Mouse (Mus musculus): ENCODE measurements around the gene Col4a2. TPM values are rescaled to one million over a fixed set of nuclear protein-coding genes. Genes with fewer than 3 reads are reported as not detected.

Gene Col4a2
- polyA plus RNA-seq, 1 experiment from 2014 or later, result 117 TPM

DNA sequence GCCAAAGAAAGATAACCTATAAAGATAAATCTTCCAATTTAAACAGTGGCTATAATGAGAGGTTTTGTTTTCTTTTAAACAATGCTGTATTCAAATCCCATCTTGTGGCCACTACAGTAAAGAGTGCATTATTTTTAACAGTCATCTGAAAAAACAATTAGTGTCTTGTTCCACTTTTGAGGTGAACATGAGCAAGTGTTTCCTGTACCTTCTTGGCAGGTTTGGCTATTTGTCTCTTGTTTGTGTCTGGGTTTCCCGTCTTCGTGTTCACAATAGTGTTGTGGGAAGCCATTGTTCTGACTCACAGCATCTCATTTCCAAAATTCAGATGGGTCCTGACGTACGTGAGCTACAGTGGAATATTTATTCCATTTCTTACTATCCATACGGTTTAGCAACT is 55.1 kb downstream of the Col4a2 start:
- H3K9me3 ChIP-seq (ENCODE audit: control insufficient read depth, low read length), result no peaks in the 10 kb centered on the region
- no peak overlapping the region for H3K27ac ChIP-seq (ENCODE audit: low read length)
- peaks cover 50% of the 10 kb centered on the region for H3K4me1 ChIP-seq (replicated peaks; ENCODE audit: control insufficient read depth, insufficient read depth, low read length)
- WGBS, result 76% methylated on average over 5 of the region's 5 CpGs
- no peak for ATAC-seq (ENCODE audit: low read depth)
- no peak overlapping the region for H3K4me2 ChIP-seq (ENCODE audit: low read depth, low read length)
- no peaks in the 10 kb centered on the region for H3K27me3 ChIP-seq (ENCODE audit: control insufficient read depth, insufficient read depth, low read depth, low read length)
- no peak overlapping the region for H3K4me3 ChIP-seq (ENCODE audit: low read length)
- no peak overlapping the region for H3K9ac ChIP-seq (ENCODE audit: low read length)
- no peaks in the 10 kb centered on the region for H3K36me3 ChIP-seq (ENCODE audit: control insufficient read depth, insufficient read depth, low read length)

DNA sequence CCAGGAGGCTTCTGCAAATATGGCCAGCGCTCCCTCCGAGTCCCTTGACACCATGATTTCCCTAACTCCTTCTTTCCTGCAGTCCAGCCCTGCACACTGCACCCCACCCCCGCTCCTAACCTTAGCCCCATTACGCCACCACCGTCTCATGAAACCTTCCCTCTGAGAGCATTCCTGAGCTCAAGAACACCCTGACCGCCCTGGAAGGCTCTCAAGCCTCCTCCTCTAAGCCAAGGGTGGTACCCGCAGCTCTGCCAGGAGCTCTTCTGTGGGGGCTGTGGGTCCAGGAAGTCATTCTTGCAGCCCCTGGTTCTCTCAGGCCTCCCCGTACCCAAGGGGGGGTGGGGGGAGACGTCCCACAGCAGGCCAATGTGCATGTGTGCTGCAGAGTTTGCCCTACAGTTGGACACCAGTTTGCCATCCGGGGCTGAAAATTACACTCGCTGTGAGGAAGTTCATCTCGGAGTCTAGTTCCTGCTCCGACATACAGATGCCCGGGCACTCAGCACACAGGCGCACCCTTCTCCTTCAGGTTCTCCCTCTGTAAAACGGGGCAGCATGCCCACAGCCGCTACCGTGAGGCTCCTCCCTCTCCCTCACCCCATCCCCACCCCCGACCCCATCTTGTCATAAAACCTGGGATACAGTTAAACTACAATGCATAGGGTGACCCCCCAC is 57.1 kb downstream of the Col4a2 start:
- Histone ChIP-seq H3K9ac (ENCODE audit: low read length) (0 out of 2 replicates have a peak overlapping the region, but pooled peaks have one; percentile 35), H3K9me3 (ENCODE audit: control insufficient read depth, low read length) (no peaks in the 10 kb centered on the region), H3K4me1 (replicated peaks; ENCODE audit: control insufficient read depth, insufficient read depth, low read length) (peaks cover 38% of the 10 kb centered on the region), H3K27ac (ENCODE audit: low read length) (peak overlapping the region; percentile 91), H3K4me3 (ENCODE audit: low read length) (no peak overlapping the region), H3K4me2 (ENCODE audit: low read depth, low read length) (peak overlapping the region; percentile 26), H3K36me3 (ENCODE audit: control insufficient read depth, insufficient read depth, low read length) (0 out of 2 replicates have a peak, but pooled peaks cover 2% of the 10 kb centered on the region), H3K27me3 (ENCODE audit: control insufficient read depth, insufficient read depth, low read depth, low read length) (no peaks in the 10 kb centered on the region)
- peak; percentile 94 for ATAC-seq (ENCODE audit: low read depth)
- WGBS, result 54% methylated on average over 19 of the region's 19 CpGs

DNA sequence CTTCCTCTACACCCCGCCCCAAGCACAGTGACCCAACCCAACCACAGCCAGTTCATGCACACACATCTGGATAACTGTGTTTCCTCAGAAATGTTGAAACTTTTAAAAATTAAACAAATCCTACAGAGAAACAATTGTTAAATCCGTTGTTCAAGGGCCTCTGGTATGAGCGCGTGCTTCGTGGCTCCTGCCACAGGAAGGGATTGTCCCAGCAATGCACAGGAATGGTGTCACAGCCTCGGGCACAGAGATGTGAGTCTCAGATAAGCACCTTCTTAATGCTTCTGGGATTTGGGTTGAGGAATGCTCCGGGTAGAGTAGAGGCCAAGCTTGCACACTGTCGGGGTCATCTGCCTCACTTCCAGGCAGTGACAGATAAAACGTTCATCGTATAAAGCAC is 58.7 kb downstream of the Col4a2 start:
- 41% methylated on average over 10 of the region's 10 CpGs for WGBS
- Histone ChIP-seq H3K9ac (ENCODE audit: low read length) (no peak overlapping the region), H3K27me3 (ENCODE audit: control insufficient read depth, insufficient read depth, low read depth, low read length) (no peaks in the 10 kb centered on the region), H3K4me1 (replicated peaks; ENCODE audit: control insufficient read depth, insufficient read depth, low read length) (peaks cover 45% of the 10 kb centered on the region), H3K4me3 (ENCODE audit: low read length) (no peak overlapping the region), H3K27ac (ENCODE audit: low read length) (peak overlapping the region; percentile 91), H3K9me3 (ENCODE audit: control insufficient read depth, low read length) (no peaks in the 10 kb centered on the region), H3K4me2 (ENCODE audit: low read depth, low read length) (no peak overlapping the region), H3K36me3 (ENCODE audit: control insufficient read depth, insufficient read depth, low read length) (peaks cover 5% of the 10 kb centered on the region; the same call in 1 of the 2 replicates)
- peak; percentile 26; the same call in 1 of the 2 replicates for ATAC-seq (ENCODE audit: low read depth)

DNA sequence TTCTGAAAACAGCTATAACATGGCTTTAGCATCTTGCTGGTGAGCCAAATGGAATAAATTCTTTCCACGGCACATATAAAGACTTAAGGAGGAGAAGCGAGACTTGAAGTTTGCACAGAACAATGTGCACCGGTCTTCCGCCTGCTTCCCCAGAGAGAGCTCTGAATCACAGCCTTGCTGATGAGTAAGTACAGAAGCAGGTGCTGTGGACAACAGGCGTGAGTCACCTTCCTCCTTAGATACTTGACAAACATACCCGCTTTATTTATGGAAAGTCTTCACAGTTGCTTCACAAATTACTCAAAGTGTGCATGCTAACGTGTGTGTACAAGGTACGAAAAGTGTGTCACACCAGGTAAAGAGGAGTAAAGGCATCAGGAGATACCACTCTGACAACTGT is 59.5 kb downstream of the Col4a2 start:
- Histone ChIP-seq H3K4me2 (ENCODE audit: low read depth, low read length) (no peak overlapping the region), H3K9ac (ENCODE audit: low read length) (no peak overlapping the region), H3K9me3 (ENCODE audit: control insufficient read depth, low read length) (no peaks in the 10 kb centered on the region), H3K27me3 (ENCODE audit: control insufficient read depth, insufficient read depth, low read depth, low read length) (no peaks in the 10 kb centered on the region), H3K27ac (ENCODE audit: low read length) (peak overlapping the region; percentile 18; the same call in 1 of the 2 replicates), H3K4me1 (replicated peaks; ENCODE audit: control insufficient read depth, insufficient read depth, low read length) (peaks cover 41% of the 10 kb centered on the region), H3K4me3 (ENCODE audit: low read length) (no peak overlapping the region), H3K36me3 (ENCODE audit: control insufficient read depth, insufficient read depth, low read length) (peaks cover 5% of the 10 kb centered on the region; the same call in 1 of the 2 replicates)
- 85% methylated on average over 8 of the region's 8 CpGs for WGBS
- no peak for ATAC-seq (ENCODE audit: low read depth)

DNA sequence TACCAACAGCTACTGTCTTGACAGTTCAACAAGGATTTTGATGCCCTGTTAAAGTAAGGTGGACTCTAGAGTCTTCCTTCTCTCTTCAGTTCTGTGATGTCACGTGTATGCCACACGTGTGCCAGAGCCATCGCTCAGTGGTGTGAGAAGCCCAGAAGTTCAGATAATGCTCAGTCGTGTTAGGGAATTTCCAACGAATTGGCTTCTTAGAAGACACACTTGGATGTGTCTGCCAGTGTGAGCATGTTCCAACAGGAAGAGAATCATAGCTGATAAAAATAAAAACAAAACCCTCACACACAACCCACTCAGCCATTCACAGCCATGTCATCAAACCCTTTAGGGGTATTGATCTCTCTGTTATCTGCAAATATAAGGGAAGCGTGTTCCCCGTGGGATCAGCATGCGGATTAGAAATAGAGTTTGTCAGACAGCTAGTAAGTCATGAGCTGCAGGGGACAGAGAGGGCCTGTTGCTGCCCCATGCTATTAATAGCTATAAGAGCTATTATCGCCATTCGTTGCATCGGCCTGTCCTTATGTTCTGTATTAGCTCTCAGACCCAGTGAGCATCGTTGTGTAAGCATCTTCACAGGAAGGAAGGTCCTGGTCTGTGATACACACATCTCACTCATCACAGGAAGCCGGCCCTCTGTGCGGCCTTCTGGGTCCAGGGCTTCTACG is 61.2 kb downstream of the Col4a2 start:
- Histone ChIP-seq H3K9me3 (ENCODE audit: control insufficient read depth, low read length) (no peaks in the 10 kb centered on the region), H3K27ac (ENCODE audit: low read length) (0 out of 2 replicates have a peak overlapping the region, but pooled peaks have one; percentile 4), H3K4me1 (replicated peaks; ENCODE audit: control insufficient read depth, insufficient read depth, low read length) (peaks cover 41% of the 10 kb centered on the region), H3K27me3 (ENCODE audit: control insufficient read depth, insufficient read depth, low read depth, low read length) (no peaks in the 10 kb centered on the region), H3K4me3 (ENCODE audit: low read length) (no peak overlapping the region), H3K4me2 (ENCODE audit: low read depth, low read length) (no peak overlapping the region), H3K36me3 (ENCODE audit: control insufficient read depth, insufficient read depth, low read length) (peaks cover 5% of the 10 kb centered on the region; the same call in 1 of the 2 replicates), H3K9ac (ENCODE audit: low read length) (no peak overlapping the region)
- 78% methylated on average over 15 of the region's 15 CpGs for WGBS
- ATAC-seq (ENCODE audit: low read depth), result no peak

DNA sequence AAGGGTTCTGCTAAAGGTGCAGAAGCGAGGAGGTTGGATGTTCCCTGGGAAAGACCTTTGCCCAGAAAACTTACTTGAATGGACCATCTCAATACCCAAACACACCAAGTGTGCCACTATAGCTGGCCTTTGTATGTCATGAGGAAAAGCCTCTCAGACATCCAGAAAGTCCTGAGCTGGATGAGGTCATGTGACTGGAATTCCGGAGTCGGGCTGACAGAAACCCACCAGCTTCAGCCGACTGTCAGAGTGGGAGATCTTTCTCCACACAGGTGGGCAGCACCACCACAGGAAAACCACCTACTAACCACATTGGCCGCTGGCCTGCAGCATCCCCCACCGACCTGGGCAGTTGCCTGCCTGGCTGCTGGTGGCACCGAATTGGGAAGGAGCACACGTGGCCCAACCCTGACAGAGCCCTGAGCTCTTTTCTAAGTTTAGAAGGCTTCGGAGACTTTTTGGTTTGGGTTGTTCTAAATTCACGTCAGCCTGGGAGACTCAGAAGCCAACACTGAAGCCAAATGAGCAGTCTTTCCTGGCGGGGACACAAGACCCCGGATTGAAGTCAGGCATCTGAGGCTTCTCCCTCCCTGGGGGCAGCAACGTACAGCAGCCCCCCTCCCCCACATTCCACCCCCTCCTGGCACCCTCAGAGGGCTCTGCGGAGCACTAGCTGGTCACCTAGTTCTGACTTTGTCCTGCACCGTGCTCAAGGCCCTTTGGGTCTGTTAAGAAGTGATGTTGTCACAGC is 61.9 kb downstream of the Col4a2 start:
- Histone ChIP-seq H3K4me3 (ENCODE audit: low read length) (no peak overlapping the region), H3K9ac (ENCODE audit: low read length) (no peak overlapping the region)
- no peak for ATAC-seq (ENCODE audit: low read depth)

DNA sequence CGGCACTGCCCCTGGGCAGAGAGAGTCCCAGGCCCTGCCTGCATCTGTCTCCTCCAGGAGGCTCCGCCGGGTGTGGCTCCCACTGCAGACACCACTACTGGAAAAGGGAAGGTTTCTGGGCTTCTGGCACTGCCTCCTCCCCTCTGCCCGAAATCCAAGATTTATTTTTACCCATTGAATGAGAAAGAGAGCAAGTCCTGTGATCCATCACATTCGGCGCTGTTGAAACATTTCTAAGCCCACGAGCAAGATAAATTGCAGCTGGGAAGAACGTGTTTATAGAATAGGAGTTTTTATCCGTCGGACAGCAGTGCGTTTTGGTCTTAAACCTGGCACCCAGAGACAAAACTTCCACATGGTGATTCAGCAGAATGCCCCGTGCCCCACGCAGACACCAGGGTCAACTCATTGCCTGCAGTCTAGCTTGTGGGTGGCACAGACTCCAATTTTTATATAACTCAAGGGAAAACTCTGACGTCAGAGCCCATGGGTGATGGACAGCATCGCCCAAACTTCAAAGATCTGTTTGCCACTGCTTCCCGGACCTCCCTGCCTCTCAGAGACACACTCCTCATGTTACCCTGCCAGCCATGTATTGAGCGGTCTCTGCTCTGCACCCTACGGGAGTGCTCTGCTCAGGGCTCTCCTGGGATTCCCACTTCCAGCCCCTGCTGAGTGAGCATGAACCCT is 63.3 kb downstream of the Col4a2 start:
- Histone ChIP-seq H3K27me3 (ENCODE audit: control insufficient read depth, insufficient read depth, low read depth, low read length) (no peaks in the 10 kb centered on the region), H3K9ac (ENCODE audit: low read length) (no peak overlapping the region), H3K36me3 (ENCODE audit: control insufficient read depth, insufficient read depth, low read length) (peaks cover 5% of the 10 kb centered on the region; the same call in 1 of the 2 replicates), H3K4me3 (ENCODE audit: low read length) (no peak overlapping the region), H3K9me3 (ENCODE audit: control insufficient read depth, low read length) (no peaks in the 10 kb centered on the region), H3K27ac (ENCODE audit: low read length) (peak overlapping the region; percentile 53; the same call in 1 of the 2 replicates), H3K4me2 (ENCODE audit: low read depth, low read length) (no peak overlapping the region), H3K4me1 (replicated peaks; ENCODE audit: control insufficient read depth, insufficient read depth, low read length) (peaks cover 30% of the 10 kb centered on the region)
- 45% methylated on average over 18 of the region's 18 CpGs for WGBS
- peak; percentile 26; the same call in 1 of the 2 replicates for ATAC-seq (ENCODE audit: low read depth)

More for the DNA sequence above, 61.9 kb downstream of the Col4a2 start:
- no peak overlapping the region for H3K4me2 ChIP-seq (ENCODE audit: low read depth, low read length)
- 80% methylated on average over 15 of the region's 15 CpGs for WGBS
- H3K27ac ChIP-seq (ENCODE audit: low read length), result 0 out of 2 replicates have a peak overlapping the region, but pooled peaks have one; percentile 4
- H3K9me3 ChIP-seq (ENCODE audit: control insufficient read depth, low read length), result no peaks in the 10 kb centered on the region
- H3K4me1 ChIP-seq (replicated peaks; ENCODE audit: control insufficient read depth, insufficient read depth, low read length), result peaks cover 39% of the 10 kb centered on the region
- H3K36me3 ChIP-seq (ENCODE audit: control insufficient read depth, insufficient read depth, low read length), result peaks cover 5% of the 10 kb centered on the region; the same call in 1 of the 2 replicates
- H3K27me3 ChIP-seq (ENCODE audit: control insufficient read depth, insufficient read depth, low read depth, low read length), result no peaks in the 10 kb centered on the region

DNA sequence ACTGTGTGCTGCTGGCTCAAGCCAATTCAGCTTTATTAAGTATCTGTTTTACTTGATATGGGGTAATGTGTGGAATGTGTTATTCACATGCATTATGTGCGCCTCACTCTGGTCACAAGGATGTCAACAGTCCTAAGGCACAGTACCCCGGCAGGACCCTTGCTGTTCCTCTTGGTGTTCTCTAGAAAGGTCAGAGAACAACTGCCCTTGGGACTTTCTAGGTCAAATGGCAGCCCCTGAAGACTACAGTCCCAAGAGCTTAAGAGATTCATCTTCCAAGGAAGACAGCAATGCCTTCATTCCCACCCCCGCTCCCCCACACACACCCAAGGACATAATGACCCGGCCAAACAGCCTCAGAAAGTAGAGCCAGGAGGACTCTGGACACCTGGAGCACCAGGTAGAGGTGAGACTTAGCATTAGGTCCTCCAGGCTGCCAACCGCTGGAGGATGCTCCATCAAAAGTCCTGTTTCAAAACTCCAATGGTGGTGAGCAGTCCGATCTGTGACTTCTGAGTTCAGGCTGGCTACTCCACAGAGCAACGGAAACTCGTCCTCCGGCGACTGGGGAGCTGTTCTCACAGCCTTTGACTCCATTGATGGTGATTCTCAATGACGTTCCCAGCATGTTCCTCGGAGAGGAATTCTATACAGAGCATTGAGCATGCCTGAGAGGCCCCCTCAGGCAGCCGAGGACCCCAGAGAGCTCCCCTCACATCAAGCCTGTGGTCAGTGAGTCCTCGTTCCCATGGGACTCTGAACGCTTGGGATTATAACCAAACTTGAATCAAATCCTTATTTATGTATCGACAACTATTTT is 65.0 kb downstream of the Col4a2 start:
- Histone ChIP-seq H3K4me1 (replicated peaks; ENCODE audit: control insufficient read depth, insufficient read depth, low read length) (peaks cover 42% of the 10 kb centered on the region), H3K36me3 (ENCODE audit: control insufficient read depth, insufficient read depth, low read length) (peaks cover 5% of the 10 kb centered on the region; the same call in 1 of the 2 replicates), H3K27ac (ENCODE audit: low read length) (peak overlapping the region; percentile 7), H3K4me3 (ENCODE audit: low read length) (no peak overlapping the region), H3K4me2 (ENCODE audit: low read depth, low read length) (no peak overlapping the region), H3K9ac (ENCODE audit: low read length) (no peak overlapping the region), H3K9me3 (ENCODE audit: control insufficient read depth, low read length) (no peaks in the 10 kb centered on the region), H3K27me3 (ENCODE audit: control insufficient read depth, insufficient read depth, low read depth, low read length) (no peaks in the 10 kb centered on the region)
- peak; percentile 18; the same call in 1 of the 2 replicates for ATAC-seq (ENCODE audit: low read depth)
- 70% methylated on average over 16 of the region's 16 CpGs for WGBS

Data from lung, embryonic 16.5 days (tissue).